ENCODE assay signal across 22 mouse cellular contexts in genomic region chrX:58042512-58042911, GRCm38 (mm10). TPM values are rescaled to one million over a fixed set of nuclear protein-coding genes. Genes with fewer than 3 reads are reported as not detected.
"Had no signal": no experiment of that assay in that cellular context is flagged by ENCODE, and none has a peak within 500 bp of the region (broad histone marks: within the 10 kb centered on the region; RNA-seq: fewer than 3 reads in every experiment).

No protein-coding gene starts in this region.

- DNase-seq: lung, adult 18-20 months; lung, embryonic 14.5 days; lung, postnatal 10 days; right cerebral cortex, postnatal 14 days; thymus, adult 2 months; thymus, postnatal 25 days; thymus, postnatal 4 days had no signal

- H3K4me1 ChIP-seq: megakaryocyte, embryonic 14.5 days; midbrain, embryonic 15.5 days; neural tube, embryonic 12.5 days; stomach, embryonic 15.5 days had no signal

- H3K4me2 ChIP-seq: lung, embryonic 14.5 days; midbrain, embryonic 11.5 days; midbrain, embryonic 13.5 days; midbrain, embryonic 15.5 days; neural tube, embryonic 12.5 days; stomach, embryonic 15.5 days had no signal

- H3K4me3 ChIP-seq: megakaryocyte, embryonic 14.5 days; midbrain, embryonic 13.5 days; midbrain, embryonic 15.5 days; neural tube, embryonic 12.5 days; stomach, embryonic 15.5 days had no signal

- H3K27me3 ChIP-seq: neural tube, embryonic 12.5 days had no signal

- ATAC-seq: midbrain, embryonic 13.5 days; midbrain, embryonic 15.5 days had no signal

- H3K36me3 ChIP-seq: midbrain, embryonic 13.5 days; midbrain, embryonic 15.5 days; neural tube, embryonic 12.5 days; stomach, embryonic 15.5 days had no signal

- H3K27ac ChIP-seq: macrophage; midbrain, embryonic 13.5 days; midbrain, embryonic 15.5 days; neural tube, embryonic 12.5 days; stomach, embryonic 15.5 days; stomach, postnatal 0 days had no signal

- H3K9ac ChIP-seq: lung, embryonic 14.5 days; midbrain, embryonic 13.5 days; midbrain, embryonic 15.5 days; neural tube, embryonic 12.5 days; stomach, embryonic 15.5 days had no signal

- H3K9me3 ChIP-seq: midbrain, embryonic 13.5 days; midbrain, embryonic 15.5 days; neural tube, embryonic 12.5 days; stomach, embryonic 15.5 days had no signal

RNA-seq across cellular contexts. Expression of gene Zic3, which starts 20.0 kb away (rescaled TPM):
- total RNA-seq: megakaryocyte progenitor cell, adult 5-6 weeks; monocyte, adult 5-6 weeks; neutrophil, adult 5-6 weeks had no signal
- polyA plus RNA-seq: liver, embryonic 16.5 days; lung, embryonic 14.5 days; lung, embryonic 16.5 days; macrophage; spleen, adult 2 months; stomach, postnatal 0 days; thymus, adult 2 months; urinary bladder, adult 2 months had no signal
